Mouse (Mus musculus): ENCODE measurements around the gene Bdp1. TPM values are rescaled to one million over a fixed set of nuclear protein-coding genes. Genes with fewer than 3 reads are reported as not detected.

Bdp1 gene
- 10 to 100 TPM; 16.4 to 20.0 TPM for total RNA-seq (2021)
- long read RNA-seq, experiment 1, partial matches to known transcripts = 0 of 1 reads
- long read RNA-seq, experiment 1, other reads (novel, unspliced or antisense) = 1 of 1 reads
- long read RNA-seq, experiment 2, partial matches to known transcripts = 1 of 2 reads
- long read RNA-seq, experiment 2, other reads (novel, unspliced or antisense) = 1 of 2 reads

DNA sequence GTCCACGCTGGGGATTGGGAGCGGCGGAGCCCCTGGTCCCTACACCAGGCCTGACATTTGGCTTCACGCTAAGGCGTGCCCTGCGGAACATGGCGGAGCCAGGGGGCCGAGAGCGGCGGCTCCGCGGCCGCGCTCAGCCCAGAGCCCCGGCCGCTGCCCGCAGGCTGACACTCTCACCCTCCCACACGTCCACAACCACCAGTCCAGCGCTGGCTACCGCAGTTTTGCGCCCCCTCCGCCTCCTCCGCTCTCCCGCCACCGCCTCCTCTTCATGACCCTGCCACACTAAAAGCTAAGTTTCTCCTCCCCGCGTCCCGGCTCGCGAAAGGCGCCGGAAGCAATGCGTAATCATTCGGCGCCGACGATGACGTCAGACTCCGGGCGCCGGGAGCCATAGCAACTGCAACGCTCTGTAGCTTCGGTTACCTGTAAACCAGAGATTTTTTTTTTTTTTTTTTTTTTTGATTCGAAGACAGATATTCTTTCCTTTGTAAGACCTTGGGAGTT is at the start of gene Bdp1:
Bdp1 (minus strand) TSS at position 323 of the 507 bp plus-strand sequence.
- Histone ChIP-seq H3K27ac (peak within 1 kb of the TSS; percentile 96), H3K4me3 (peak within 1 kb of the TSS; percentile 85)
- no peak for TF ChIP-seq CTCF (IDR thresholded peaks at IDR 0.05)
- DNase-seq = peak; percentile 95
- intact Hi-C loops (cut with DNase I) = loop anchor here (2.0 to 10.0 kb wide), 2 partner anchors 21 to 551 kb away; partner anchors contain the start of genes Ak6, Rad17, Smn1 and Taf9

- H3K4me3 ChIP-seq = no peak overlapping the region
- no peak for TF ChIP-seq CTCF (IDR thresholded peaks at IDR 0.05)
- no peak for DNase-seq
- no peak overlapping the region for H3K27ac ChIP-seq
- intact Hi-C loops (cut with DNase I) = no loop called here
Measured at GRCm38 (mm10) chr13:100152659-100153058, 48.8 kb upstream of the Bdp1 start.

GRCm38 (mm10) chr13:100141646-100142314 is 37.9 kb upstream of the Bdp1 start:
- intact Hi-C loops (cut with DNase I) = no loop called here
- H3K27ac ChIP-seq = no peak overlapping the region

GRCm38 (mm10) chr13:100125258-100125643 is 21.4 kb upstream of the Bdp1 start:
- Histone ChIP-seq H3K4me3 (peak overlapping the region; percentile 99), H3K27ac (peak overlapping the region; percentile 80)
- DNase-seq = no peak
- intact Hi-C loops (cut with DNase I) = loop anchor here (2.0 kb wide), 1 partner anchor 20 kb away; the partner anchor contains the start of gene Bdp1
- no peak for TF ChIP-seq CTCF (IDR thresholded peaks at IDR 0.05)

More at GRCm38 (mm10) chr13:100141646-100142314, 37.9 kb upstream of the Bdp1 start:
- no peak for DNase-seq
- TF ChIP-seq CTCF (IDR thresholded peaks at IDR 0.05) = no peak
- H3K4me3 ChIP-seq = no peak overlapping the region

DNA sequence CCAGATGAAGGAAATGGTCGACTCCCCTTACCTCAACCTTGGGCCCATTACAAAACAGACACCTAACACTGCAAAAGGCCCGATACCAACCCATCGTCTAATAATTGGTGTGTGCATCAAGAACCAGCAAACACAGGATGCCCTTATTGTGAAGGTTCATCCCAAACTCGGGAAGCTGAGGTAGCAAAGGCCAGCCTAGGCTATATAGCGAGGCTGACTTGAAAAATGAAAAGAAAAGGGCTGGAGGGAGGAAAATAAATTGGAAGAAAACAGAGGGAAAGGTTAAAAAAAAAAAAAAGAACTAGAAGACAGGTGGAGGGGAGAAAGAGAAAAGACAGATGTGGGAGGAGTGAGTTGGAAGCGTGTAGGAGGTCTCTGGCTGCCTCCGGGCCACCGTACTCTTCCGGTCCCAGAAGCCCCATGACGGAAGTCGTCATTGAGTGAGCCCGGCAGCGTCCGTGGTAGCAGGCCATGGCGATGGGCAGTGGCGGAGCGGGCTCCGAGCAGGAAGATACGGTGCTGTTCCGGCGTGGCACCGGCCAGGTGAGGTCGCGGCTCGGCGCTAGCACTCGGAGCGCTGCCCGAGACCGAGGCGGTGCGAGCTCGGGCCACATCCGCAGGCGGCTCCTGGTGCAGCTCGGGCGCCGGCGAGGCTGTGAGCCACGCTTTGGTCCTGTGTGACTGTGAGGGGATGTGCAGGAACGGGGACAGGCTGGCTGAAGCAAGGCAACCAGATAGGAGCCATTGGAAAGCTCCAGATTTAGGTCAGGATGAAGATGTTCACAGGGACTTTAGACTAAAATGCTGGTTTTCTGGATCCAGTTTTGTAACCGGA is 20.8 kb upstream of the Bdp1 start, which contains the start of gene Smn1:
Smn1 (plus strand) TSS at position 430 of the 835 bp plus-strand sequence.
- Histone ChIP-seq H3K4me3 (peak within 1 kb of the TSS; percentile 99), H3K27ac (peak within 1 kb of the TSS; percentile 80)
- DNase-seq = peak; percentile 95
- intact Hi-C loops (cut with DNase I) = loop anchor here (2.0 kb wide), 1 partner anchor 20 kb away; the partner anchor contains the start of gene Bdp1
- TF ChIP-seq CTCF (IDR thresholded peaks at IDR 0.05) = no peak

DNA sequence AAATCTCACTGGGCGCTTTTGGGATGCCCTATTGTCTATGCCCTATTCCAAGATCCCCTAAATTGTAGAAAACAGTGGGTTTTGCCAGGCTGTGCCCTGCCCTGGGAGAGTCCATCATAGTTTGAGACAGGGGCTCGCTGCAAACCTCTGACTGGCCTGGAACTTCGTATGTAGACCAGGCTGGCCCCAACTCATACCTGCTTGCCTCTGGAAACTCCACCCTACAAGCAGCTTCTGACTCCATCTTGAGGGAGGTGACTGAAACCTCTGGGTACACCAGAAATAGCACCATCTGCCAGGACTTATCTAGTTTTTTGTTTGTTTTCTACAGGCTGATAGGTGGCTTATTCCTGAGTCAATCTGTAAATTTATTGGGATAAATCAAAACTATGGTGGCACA is 20.1 kb upstream of the Bdp1 start:
- no peak for DNase-seq
- intact Hi-C loops (cut with DNase I) = loop anchor here (2.0 kb wide), 1 partner anchor 19 kb away; the partner anchor contains the start of gene Bdp1
- H3K4me3 ChIP-seq = peak overlapping the region; percentile 99
- TF ChIP-seq CTCF (IDR thresholded peaks at IDR 0.05) = no peak
- no peak overlapping the region; the same call in 1 of the 2 replicates for H3K27ac ChIP-seq

DNA sequence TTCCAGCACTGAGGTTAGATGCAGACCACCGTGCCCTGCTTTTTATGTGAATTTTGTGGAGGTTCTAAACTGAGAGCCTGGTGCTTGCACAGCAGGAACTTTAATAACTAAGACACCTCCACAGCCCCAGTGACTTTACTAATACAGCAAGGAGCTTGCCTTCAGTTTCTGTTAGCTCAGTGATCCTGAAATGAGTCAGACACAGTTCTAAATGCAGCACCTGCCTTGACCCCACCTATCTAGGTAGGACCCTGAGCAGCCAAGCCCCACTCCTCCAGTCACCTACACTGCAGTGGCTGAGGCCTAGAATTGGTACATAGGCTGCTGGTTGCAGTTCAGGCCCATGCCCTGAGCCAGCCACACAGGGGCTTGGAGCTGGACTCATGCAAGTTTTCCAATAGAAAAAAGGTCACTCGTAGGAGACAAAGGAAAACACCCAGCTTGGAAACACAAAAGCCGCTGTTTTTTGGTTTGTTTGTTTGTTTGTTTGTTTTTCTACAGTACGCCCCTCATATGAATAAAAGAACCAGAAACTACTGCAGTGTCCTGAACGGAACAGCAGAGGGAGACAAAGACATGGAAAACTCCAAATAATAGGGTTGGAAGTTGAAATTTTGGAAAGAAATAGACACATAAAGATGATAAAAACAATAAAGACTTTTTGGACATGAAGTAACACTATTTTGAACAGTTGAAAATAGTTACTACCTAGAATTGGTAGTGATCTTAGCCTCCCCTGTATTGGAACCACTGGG is 8.5 kb upstream of the Bdp1 start:
- Histone ChIP-seq H3K27ac (no peak overlapping the region), H3K4me3 (no peak overlapping the region)
- intact Hi-C loops (cut with DNase I) = no loop called here
- TF ChIP-seq CTCF (IDR thresholded peaks at IDR 0.05) = peak; percentile 65
- no peak for DNase-seq

- Histone ChIP-seq H3K27ac (peak within 1 kb of the TSS; percentile 72), H3K4me3 (peak within 1 kb of the TSS; percentile 78)
- DNase-seq = peak; percentile 88
- no peak for TF ChIP-seq CTCF (IDR thresholded peaks at IDR 0.05)
- intact Hi-C loops (cut with DNase I) = loop anchor here (10.0 kb wide), 1 partner anchor 547 kb away; the partner anchor contains the start of genes Ak6, Rad17 and Taf9
Measured at GRCm38 (mm10) chr13:100107652-100108472, 4.0 kb upstream of the Bdp1 start, which contains the start of gene Serf1. TSS of gene Serf1 (plus strand) at chr13:100108012.

DNA sequence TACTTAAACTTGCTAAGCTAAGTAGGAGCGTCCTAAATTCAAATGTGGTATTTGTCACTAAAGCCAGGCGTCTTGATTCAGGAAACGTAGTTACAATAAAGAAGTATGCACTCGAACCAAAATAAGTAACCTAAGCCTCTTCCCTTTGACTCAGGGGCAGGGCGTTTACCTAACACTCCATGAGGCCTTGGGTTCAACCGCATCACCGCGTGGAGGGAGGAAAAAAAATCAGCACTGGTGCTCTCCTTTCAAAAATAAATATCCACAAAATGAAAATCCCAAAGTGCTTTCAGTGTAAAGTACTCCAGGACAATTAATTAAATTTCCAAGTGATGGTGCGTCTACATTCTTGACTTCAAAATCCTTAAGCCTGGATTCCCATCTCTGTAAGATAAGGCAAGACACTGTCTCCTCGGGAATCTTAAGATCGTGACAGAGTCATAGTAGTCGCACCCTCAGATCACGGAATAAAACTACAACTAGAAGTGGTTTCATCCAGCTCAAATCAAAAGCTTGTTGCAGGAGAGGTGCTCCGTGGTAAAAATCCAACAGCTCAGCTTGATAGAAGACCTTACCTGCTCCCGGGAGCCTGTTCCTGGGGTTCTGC is 715 bp downstream of the Bdp1 start:
- TF ChIP-seq CTCF (IDR thresholded peaks at IDR 0.05) = no peak
- intact Hi-C loops (cut with DNase I) = loop anchor here (10.0 kb wide), 1 partner anchor 552 kb away; the partner anchor contains the start of genes Ak6, Rad17 and Taf9
- no peak for DNase-seq
- peak overlapping the region; percentile 96 for H3K27ac ChIP-seq
- H3K4me3 ChIP-seq = peak overlapping the region; percentile 85

GRCm38 (mm10) chr13:100098808-100099207 is 5.1 kb downstream of the Bdp1 start:
- H3K27ac ChIP-seq = no peak overlapping the region
- no peak for TF ChIP-seq CTCF (IDR thresholded peaks at IDR 0.05)
- H3K4me3 ChIP-seq = no peak overlapping the region
- intact Hi-C loops (cut with DNase I) = loop anchor here (5.0 kb wide), 1 partner anchor 72 kb away; no protein-coding TSS in a partner anchor
- no peak for DNase-seq

Measured in gastrocnemius, adult 2 months (tissue).